Comparison of ENCODE assay signal across 22 mouse cellular contexts in genomic region chr6:62620543-62620942, GRCm38 (mm10).
DNase-seq lines count a peak whose midpoint lies in the region; ATAC-seq and TF ChIP-seq lines count a peak whose summit lies in the region.
"Had no signal": no experiment of that assay in that cellular context is flagged by ENCODE, and none has a peak within 500 bp of the region (broad histone marks: within the 10 kb centered on the region; RNA-seq: fewer than 3 reads in every experiment).

No protein-coding gene starts in this region.

- peak; percentile 5 for DNase-seq in embryo, embryonic 11 days
- DNase-seq in embryo, embryonic 10 days (ENCODE audit: low spot score): no peak
- DNase-seq in lung, embryonic 14.5 days: peak; percentile 13
- no peak for DNase-seq in lung, adult 2 months
- no peak for DNase-seq in midbrain, embryonic 10.5 days (ENCODE audit: low spot score)
- no peak for DNase-seq in spleen, adult 18-20 months
- DNase-seq: adrenal gland, postnatal 14 days; cerebellum, adult 8-10 months; cerebellum, postnatal 36 days; heart, postnatal 36 days; kidney, adult 9 months; kidney, postnatal 14 days; left cerebral cortex, postnatal 4 days had no signal

- H3K4me1 ChIP-seq in lung, embryonic 14.5 days (ENCODE audit: insufficient read depth): no peaks in the 10 kb centered on the region
- H3K4me1 ChIP-seq in lung, adult 2 months (ENCODE audit: control insufficient read depth, insufficient read depth, low read length): no peaks in the 10 kb centered on the region
- no peaks in the 10 kb centered on the region for H3K4me1 ChIP-seq in midbrain, embryonic 12.5 days
- H3K4me1 ChIP-seq in midbrain, embryonic 10.5 days: no peaks in the 10 kb centered on the region
- H3K4me1 ChIP-seq in stomach, embryonic 15.5 days: no peaks in the 10 kb centered on the region
- H3K4me1 ChIP-seq: forebrain, embryonic 12.5 days; heart, embryonic 15.5 days; hindbrain, embryonic 13.5 days; limb, embryonic 15.5 days had no signal

- no peaks in the 10 kb centered on the region for H3K36me3 ChIP-seq in lung, embryonic 14.5 days (ENCODE audit: insufficient read depth)
- H3K36me3 ChIP-seq in midbrain, embryonic 12.5 days: no peaks in the 10 kb centered on the region
- H3K36me3 ChIP-seq in midbrain, embryonic 10.5 days: no peaks in the 10 kb centered on the region
- no peaks in the 10 kb centered on the region for H3K36me3 ChIP-seq in stomach, embryonic 15.5 days
- H3K36me3 ChIP-seq: forebrain, embryonic 12.5 days; heart, embryonic 15.5 days; hindbrain, embryonic 13.5 days; limb, embryonic 15.5 days had no signal

- peak; percentile 96 for ATAC-seq in lung, embryonic 14.5 days (ENCODE audit: insufficient read depth)
- peak; percentile 60; the same call in 1 of the 2 replicates for ATAC-seq in midbrain, embryonic 12.5 days (ENCODE audit: low FRiP score, low read depth)
- ATAC-seq in stomach, embryonic 15.5 days (ENCODE audit: insufficient read depth, low FRiP score, low read depth): peak; percentile 91
- ATAC-seq: CD4-positive, CD25-positive, alpha-beta regulatory T cell, adult 4 months; inflammation-experienced regulatory T-cells, adult 6 months had no signal

- H3K27ac ChIP-seq in lung, embryonic 14.5 days (ENCODE audit: low read depth): no peak overlapping the region
- no peak overlapping the region for H3K27ac ChIP-seq in midbrain, embryonic 12.5 days (replicated peaks)
- H3K27ac ChIP-seq in midbrain, embryonic 10.5 days (replicated peaks): no peak overlapping the region
- no peak overlapping the region for H3K27ac ChIP-seq in stomach, embryonic 15.5 days
- H3K27ac ChIP-seq: forebrain, embryonic 12.5 days; heart, embryonic 15.5 days; hindbrain, embryonic 13.5 days; limb, embryonic 15.5 days; macrophage had no signal

- no peak for TF ChIP-seq POLR2A in lung, adult 2 months (IDR thresholded peaks at IDR 0.05; ENCODE audit: borderline replicate concordance, extremely low read depth, low read depth, low read length)

- H3K4me3 ChIP-seq in lung, embryonic 14.5 days (ENCODE audit: low read depth, low read length): no peak overlapping the region
- H3K4me3 ChIP-seq in lung, adult 2 months (replicated peaks; ENCODE audit: extremely low read depth, low read depth, low read length): no peak overlapping the region
- H3K4me3 ChIP-seq in midbrain, embryonic 12.5 days: no peak overlapping the region
- H3K4me3 ChIP-seq in midbrain, embryonic 10.5 days: no peak overlapping the region
- H3K4me3 ChIP-seq in stomach, embryonic 15.5 days (replicated peaks): no peak overlapping the region
- H3K4me3 ChIP-seq: forebrain, embryonic 12.5 days; heart, embryonic 15.5 days; hindbrain, embryonic 13.5 days; limb, embryonic 15.5 days had no signal

- no peaks in the 10 kb centered on the region for H3K9me3 ChIP-seq in lung, embryonic 14.5 days (ENCODE audit: low read depth, low read length)
- no peaks in the 10 kb centered on the region for H3K9me3 ChIP-seq in midbrain, embryonic 12.5 days
- H3K9me3 ChIP-seq in midbrain, embryonic 10.5 days (replicated peaks): no peaks in the 10 kb centered on the region
- no peaks in the 10 kb centered on the region for H3K9me3 ChIP-seq in stomach, embryonic 15.5 days
- H3K9me3 ChIP-seq: forebrain, embryonic 12.5 days; heart, embryonic 15.5 days; hindbrain, embryonic 13.5 days; limb, embryonic 15.5 days had no signal

- H3K27me3 ChIP-seq in lung, embryonic 14.5 days (ENCODE audit: insufficient read depth, low read length): no peaks in the 10 kb centered on the region
- H3K27me3 ChIP-seq in midbrain, embryonic 12.5 days: no peaks in the 10 kb centered on the region
- no peaks in the 10 kb centered on the region for H3K27me3 ChIP-seq in midbrain, embryonic 10.5 days (ENCODE audit: low read depth, poor library complexity, severe bottlenecking)
- no peaks in the 10 kb centered on the region for H3K27me3 ChIP-seq in stomach, embryonic 15.5 days (replicated peaks)
- H3K27me3 ChIP-seq: forebrain, embryonic 12.5 days; heart, embryonic 15.5 days; hindbrain, embryonic 13.5 days; limb, embryonic 15.5 days had no signal

- TF ChIP-seq CTCF in lung, embryonic 14.5 days (IDR thresholded peaks at IDR 0.05; ENCODE audit: low read depth): no peak
- TF ChIP-seq CTCF in lung, adult 2 months (IDR thresholded peaks at IDR 0.05; ENCODE audit: insufficient read depth, low read length): no peak

- no peak overlapping the region for H3K9ac ChIP-seq in lung, embryonic 14.5 days
- H3K9ac ChIP-seq in midbrain, embryonic 12.5 days (replicated peaks): no peak overlapping the region
- no peak overlapping the region for H3K9ac ChIP-seq in stomach, embryonic 15.5 days
- H3K9ac ChIP-seq: forebrain, embryonic 12.5 days; heart, embryonic 15.5 days; hindbrain, embryonic 13.5 days; limb, embryonic 15.5 days had no signal

- no peak overlapping the region for H3K4me2 ChIP-seq in lung, embryonic 14.5 days
- no peak overlapping the region for H3K4me2 ChIP-seq in midbrain, embryonic 12.5 days (replicated peaks)
- H3K4me2 ChIP-seq in stomach, embryonic 15.5 days: no peak overlapping the region
- H3K4me2 ChIP-seq: forebrain, embryonic 12.5 days; heart, embryonic 15.5 days; hindbrain, embryonic 13.5 days; limb, embryonic 15.5 days had no signal

Comparison
In these comparisons a context has a peak if more than half of its experiments do, and no peak if none do; other contexts are left out.
1. DNase-seq: peak in embryo, embryonic 11 days (single experiment) and lung, embryonic 14.5 days (single experiment); none in embryo, embryonic 10 days (single experiment), lung, adult 2 months (single experiment), midbrain, embryonic 10.5 days (single experiment) and spleen, adult 18-20 months (0 of 2).
2. Peak in every context shown above with its lines, with median percentiles within 50 percentile points of each other: ATAC-seq.